Mouse (Mus musculus) urinary bladder, adult 2 months (tissue): ENCODE data around the gene Lgr6. TPM values are rescaled to one million over a fixed set of nuclear protein-coding genes. Genes with fewer than 3 reads are reported as not detected.

Experiments
- DNase-seq: peaks from one replicate; pipeline ENCODE4 v3.0.0; 2022; ENCODE audit warnings: low spot score
- polyA plus RNA-seq: library from polyadenylated mRNA; depleted of rRNA; stranded (reverse); fragments of >200 nt; gene quantifications from 2 replicates; pipeline ENCODE4 v1.2.3, GENCODE M21; 2012; rRNA removed

The Lgr6 gene
- 0.34 and 0.55 TPM in 2 replicates for polyA plus RNA-seq

GRCm38 (mm10) chr1:135105124-135105523, at the start of gene Lgr6:
Gene Lgr6 (minus strand): TSS chr1:135105276.
- no peak for DNase-seq

GRCm38 (mm10) chr1:135154411-135154959, 49.4 kb upstream of the Lgr6 start:
- DNase-seq = peak; percentile 47

DNA sequence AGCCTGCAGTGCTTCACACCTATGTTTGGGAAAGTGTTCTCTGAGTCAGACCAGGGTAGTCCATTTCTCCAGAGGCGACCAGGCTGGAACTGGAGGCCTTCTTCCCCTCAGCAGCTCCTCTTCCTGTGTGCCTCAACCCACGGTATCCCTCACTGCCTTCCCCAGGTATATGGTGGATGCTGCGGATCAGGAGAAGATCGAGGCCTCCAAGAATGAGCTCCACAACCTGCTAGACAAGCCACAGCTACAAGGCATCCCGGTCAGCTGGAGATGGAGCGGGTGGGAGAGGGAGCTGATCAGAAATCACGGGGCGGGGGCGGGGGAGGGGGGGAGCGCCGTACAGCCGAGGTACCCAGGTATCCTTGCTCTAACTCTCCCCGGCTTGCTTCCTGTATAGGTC, 48.9 kb upstream of the Lgr6 start:
- DNase-seq = no peak

- no peak for DNase-seq
Observed at GRCm38 (mm10) chr1:135148996-135149395, 43.9 kb upstream of the Lgr6 start.

- no peak for DNase-seq
Observed at GRCm38 (mm10) chr1:135148476-135148875, 43.4 kb upstream of the Lgr6 start.

DNA sequence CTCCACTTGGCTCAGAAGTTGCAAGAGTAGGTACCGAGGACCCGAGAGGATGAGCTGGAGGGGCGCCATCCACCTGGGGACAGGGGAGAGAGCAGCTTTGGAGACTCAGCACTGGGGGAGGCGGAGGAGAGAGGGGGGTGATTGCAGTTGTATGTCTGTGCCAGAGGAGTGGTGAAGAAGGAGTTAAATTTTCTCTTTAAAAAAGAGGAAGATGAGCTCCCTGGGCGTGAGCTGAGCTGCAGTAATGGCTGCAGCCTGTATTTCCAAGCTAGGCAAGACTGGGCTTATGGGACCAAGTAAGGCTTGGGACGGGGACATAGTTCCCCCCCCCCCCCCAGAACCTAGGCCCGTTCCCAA, 42.6 kb upstream of the Lgr6 start:
- no peak for DNase-seq

DNA sequence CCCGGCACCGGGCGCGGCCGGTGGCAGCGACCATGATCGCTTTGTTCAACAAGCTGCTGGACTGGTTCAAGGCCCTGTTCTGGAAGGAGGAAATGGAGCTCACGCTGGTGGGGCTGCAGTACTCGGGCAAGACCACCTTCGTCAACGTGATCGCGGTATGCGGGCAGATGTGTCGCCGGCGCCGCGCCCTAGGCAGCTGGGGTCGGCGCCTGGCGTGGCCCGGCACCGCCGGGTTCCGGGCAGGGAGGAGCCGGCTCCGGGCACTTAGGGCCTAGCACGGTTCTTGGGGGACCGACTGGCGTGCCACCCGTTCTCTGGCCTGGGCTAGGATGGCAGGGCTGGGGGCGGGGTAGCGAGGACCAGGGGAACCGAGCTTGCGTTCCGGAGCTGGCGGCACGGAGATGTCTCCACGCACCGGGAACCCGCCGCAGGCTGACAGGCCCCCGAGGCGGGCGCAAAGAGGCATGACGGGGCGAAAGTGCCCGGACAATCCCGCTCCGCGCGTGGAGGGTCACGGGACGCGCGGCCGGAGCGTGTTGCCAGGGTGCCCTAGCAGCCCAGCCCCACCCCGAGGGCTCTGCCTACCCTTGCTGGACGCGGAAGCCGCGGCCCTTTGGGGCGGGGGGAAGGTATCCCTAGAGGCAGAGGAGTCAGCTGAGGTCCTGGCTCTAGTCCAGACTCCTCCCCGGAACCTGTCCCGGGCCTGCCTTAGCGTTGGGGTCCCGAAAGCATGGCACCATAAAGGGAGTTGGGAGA, 42.0 kb upstream of the Lgr6 start:
- peak; percentile 76 for DNase-seq

DNA sequence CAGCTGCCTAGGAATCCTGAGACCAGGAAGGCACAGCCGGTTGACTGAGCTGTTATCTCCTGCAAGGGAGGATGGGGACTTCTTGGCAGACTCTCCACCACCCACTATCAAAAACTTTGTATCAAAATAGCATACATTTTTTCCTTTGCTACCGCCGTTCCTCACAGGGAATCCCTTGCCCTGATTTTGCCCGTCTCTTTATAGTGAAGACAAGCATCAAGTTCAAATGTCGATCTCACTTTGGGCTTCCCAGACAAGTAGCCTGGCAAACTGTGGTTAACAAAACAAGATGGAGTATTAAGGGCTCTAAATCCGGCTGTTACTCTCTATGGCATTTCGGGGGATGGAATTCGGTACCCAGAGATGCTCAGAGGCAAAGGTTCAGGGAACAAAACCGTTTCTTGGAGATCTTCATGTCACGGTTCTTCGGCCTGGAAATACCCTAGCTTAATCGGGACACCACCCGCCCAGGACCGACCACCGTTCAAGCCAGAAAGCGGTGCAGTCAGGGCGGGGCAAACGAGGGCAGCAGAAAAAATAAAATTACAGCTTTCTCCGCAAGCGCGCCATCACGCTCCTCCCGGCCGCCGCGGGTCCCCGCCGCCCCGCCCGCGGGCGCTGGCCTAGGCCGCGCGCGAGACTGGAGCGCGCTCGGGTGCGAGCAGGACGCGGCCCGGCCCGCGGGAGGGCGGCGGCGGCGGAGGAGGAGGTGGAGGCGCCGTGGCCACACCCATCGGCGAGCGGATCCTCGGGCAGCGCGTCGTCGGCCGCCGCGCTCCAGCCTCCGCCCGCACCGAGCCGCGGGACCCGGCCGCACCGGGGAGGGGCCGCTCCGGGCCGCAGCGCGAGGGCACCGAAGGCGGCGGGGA, 41.2 kb upstream of the Lgr6 start, which contains the start of gene Arl8a:
TSS of gene Arl8a (plus strand) at position 748 of the 869 bp plus-strand sequence.
- peak; percentile 77 for DNase-seq

DNA sequence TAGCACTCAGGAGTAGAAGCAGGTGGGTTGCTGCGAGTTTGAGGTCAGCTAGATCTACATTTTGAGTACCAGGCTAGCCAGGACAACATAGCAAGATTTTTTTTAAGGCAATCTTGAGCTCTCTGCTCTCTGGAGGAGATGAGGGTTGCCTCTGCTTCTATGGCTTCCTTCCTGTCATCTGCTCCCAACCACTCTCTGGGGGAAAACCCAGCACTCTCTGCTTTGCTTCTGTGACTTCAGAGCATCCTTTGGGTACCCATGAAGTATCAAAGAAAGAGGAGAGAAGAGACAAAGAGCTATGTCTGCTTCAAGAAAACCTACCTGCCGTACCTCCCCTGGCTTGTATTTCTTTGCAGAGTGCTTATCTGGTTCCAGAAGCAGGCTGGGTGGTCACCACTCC, 38.9 kb upstream of the Lgr6 start:
- no peak for DNase-seq

GRCm38 (mm10) chr1:135142452-135142851, 37.4 kb upstream of the Lgr6 start:
- DNase-seq = no peak

GRCm38 (mm10) chr1:135139906-135140305, 34.8 kb upstream of the Lgr6 start:
- no peak for DNase-seq

DNA sequence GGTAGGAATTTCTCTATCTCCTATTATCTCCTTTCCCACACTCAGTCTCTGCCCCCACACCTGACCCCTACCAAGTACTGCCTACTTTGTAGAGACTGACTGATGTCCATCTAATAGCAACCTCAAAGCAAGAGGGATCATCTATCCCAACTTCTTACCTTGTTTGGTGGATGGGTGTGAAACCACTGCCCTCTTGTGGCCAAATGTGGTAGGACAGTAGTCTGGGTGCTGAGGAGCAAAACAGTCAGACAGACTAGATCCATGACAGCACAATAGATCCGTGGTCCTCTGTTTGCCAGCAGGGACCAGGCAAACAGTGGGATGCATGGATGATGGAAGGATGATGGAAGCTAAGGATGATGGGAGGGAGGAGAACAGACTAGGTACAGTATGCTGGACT, 31.4 kb upstream of the Lgr6 start:
- no peak for DNase-seq

GRCm38 (mm10) chr1:135135111-135135787, 30.2 kb upstream of the Lgr6 start:
- no peak for DNase-seq

DNA sequence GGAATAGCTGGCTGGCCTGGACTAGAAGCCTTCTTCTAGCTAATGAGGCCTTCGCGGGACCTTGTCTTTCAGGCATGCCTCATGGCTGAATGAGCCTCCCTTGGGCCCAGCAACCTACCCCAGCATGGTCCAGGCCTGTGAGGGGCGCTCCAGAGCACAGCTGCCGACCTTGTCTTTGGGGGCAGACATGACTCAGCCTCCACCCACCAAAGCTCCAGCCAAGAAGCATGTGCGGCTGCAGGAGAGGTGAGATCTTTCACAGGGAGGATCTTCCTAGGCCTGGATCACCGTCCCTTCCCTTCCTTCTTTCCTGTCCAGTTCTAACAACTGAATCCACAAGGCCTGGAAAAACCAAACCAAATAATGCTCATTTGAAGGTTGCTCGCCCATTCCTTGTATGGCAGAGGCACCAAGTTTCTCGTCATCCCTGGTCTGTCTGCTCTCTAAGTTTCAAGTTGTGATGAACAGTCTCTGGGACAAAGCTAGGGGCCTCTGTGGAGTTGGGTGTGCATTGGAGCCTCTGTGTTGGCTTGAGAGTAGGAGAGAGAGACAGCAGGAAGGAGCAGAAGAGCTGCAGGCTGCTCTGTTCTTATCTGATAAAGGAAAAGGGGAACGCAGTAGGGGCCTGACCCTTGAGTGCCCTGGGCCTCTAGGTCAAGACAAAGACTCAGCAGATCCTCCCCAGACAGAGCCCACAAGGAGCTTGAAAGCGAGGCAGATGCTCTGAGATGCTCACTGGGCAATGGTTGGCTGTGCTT, 28.8 kb upstream of the Lgr6 start:
- DNase-seq = no peak

GRCm38 (mm10) chr1:135132893-135133369, 27.9 kb upstream of the Lgr6 start:
- DNase-seq = no peak

GRCm38 (mm10) chr1:135132473-135132872, 27.4 kb upstream of the Lgr6 start, which contains the start of gene Ptpn7:
Gene Ptpn7 (plus strand): TSS chr1:135132700.
- no peak for DNase-seq

GRCm38 (mm10) chr1:135131560-135131959, 26.5 kb upstream of the Lgr6 start:
- no peak for DNase-seq

GRCm38 (mm10) chr1:135131034-135131433, 26.0 kb upstream of the Lgr6 start:
- no peak for DNase-seq

GRCm38 (mm10) chr1:135130376-135131018, 25.4 kb upstream of the Lgr6 start:
- DNase-seq = no peak

GRCm38 (mm10) chr1:135129543-135130183, 24.6 kb upstream of the Lgr6 start:
- no peak for DNase-seq
